Mouse (Mus musculus) neural tube, embryonic 13.5 days (tissue): Measurements from ENCODE around the gene Ccdc170. TPM values are rescaled to one million over a fixed set of nuclear protein-coding genes. Genes with fewer than 3 reads are reported as not detected.
"Not testable (repeated sequence)": the region's sequence is repeated elsewhere in the genome, so short reads cannot be mapped to it uniquely, and the experiment has no call there.

Experiments
- ATAC-seq: fragments of 200-750 bp; cut with Nextera tagmentation; 2 replicates; pipeline ENCODE4 v1.8.0; 2017; ENCODE audit warnings: low read depth, mild to moderate bottlenecking, moderate TSS enrichment, moderate library complexity
- H3K27ac ChIP-seq: fragments of 300-500 bp; sonication (generic); replicated peaks from 2 replicates; pipeline ENCODE4 v1.5.1; 2015; ENCODE audit warnings: moderate library complexity, mild to moderate bottlenecking, inconsistent platforms
- H3K27me3 ChIP-seq: fragments of 300-500 bp; sonication (generic); 2 replicates; pipeline ENCODE4 v1.6.1; 2015; ENCODE audit warnings: mild to moderate bottlenecking, inconsistent platforms
- H3K36me3 ChIP-seq: fragments of 300-500 bp; sonication (generic); 2 replicates; pipeline ENCODE4 v1.6.1; 2015; ENCODE audit warnings: mild to moderate bottlenecking, inconsistent platforms
- H3K4me1 ChIP-seq: fragments of 300-500 bp; sonication (generic); replicated peaks from 2 replicates; pipeline ENCODE4 v1.6.1; 2015; ENCODE audit warnings: inconsistent platforms
- H3K4me2 ChIP-seq: fragments of 300-500 bp; sonication (generic); 2 replicates; pipeline ENCODE4 v1.6.1; 2015; ENCODE audit warnings: inconsistent platforms, mild to moderate bottlenecking, moderate library complexity
- H3K4me3 ChIP-seq: fragments of 300-500 bp; sonication (generic); 2 replicates; pipeline ENCODE4 v1.5.1; 2015; ENCODE audit warnings: mild to moderate bottlenecking, inconsistent platforms
- H3K9ac ChIP-seq: fragments of 300-500 bp; sonication (generic); 2 replicates; pipeline ENCODE4 v1.6.1; 2015; ENCODE audit warnings: moderate library complexity, mild to moderate bottlenecking, inconsistent platforms
- H3K9me3 ChIP-seq: fragments of 300-500 bp; sonication (generic); 2 replicates; pipeline ENCODE4 v1.6.1; 2016; ENCODE audit warnings: inconsistent platforms
- WGBS: fragments of 180-500 bp; shearing (Covaris S2); methylation state at CpG from one replicate; pipeline ENCODE4 v1.1.7; 2015; 5-methylcytosine and 5-hydroxymethylcytosine counted together
- polyA plus RNA-seq: library from polyadenylated mRNA; unstranded; fragments of >200 nt; fragmentation: Nextera tagmentation; extraction: Ambion mirVana; gene quantifications from 2 replicates; pipeline ENCODE4 v1.2.1, GENCODE M21; 2015

The Ccdc170 gene
- 0.08 TPM in 1 of 2 replicates, not detected in the other for polyA plus RNA-seq

DNA sequence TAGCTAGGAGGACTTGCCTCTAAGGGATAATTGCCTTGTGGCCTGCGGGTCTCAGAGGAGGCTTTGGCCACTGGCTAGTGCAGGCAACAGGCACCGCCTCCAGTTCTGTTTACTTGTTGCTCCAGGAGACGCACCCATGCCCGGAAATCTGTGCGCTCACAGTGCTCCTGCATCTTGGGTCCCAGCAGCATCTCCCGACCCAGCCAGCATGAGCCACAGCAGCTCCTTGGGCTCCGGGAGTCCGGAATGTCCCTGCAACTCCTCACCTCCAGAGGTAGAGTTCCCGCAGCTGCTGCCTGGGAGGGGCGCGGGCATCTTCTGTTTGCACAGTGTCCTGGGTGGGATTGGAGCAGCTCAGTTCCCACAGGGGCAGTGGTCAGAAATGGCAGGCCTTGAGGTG is at the start of gene Ccdc170:
Gene Ccdc170 (plus strand): TSS at position 148 of the 400 bp plus-strand sequence.
- 50% methylated on average over 11 of the region's 11 CpGs for WGBS
- no peak within 1 kb of the TSS for H3K4me2 ChIP-seq
- H3K4me1 ChIP-seq = no peaks in the 10 kb centered on the region
- H3K36me3 ChIP-seq = no peaks in the 10 kb centered on the region
- H3K27ac ChIP-seq = no peak within 1 kb of the TSS
- H3K4me3 ChIP-seq = no peak within 1 kb of the TSS
- no peaks in the 10 kb centered on the region for H3K27me3 ChIP-seq
- H3K9ac ChIP-seq = no peak within 1 kb of the TSS
- no peak for ATAC-seq
- no peaks in the 10 kb centered on the region for H3K9me3 ChIP-seq

- no peaks in the 10 kb centered on the region for H3K27me3 ChIP-seq
- H3K4me1 ChIP-seq = peaks cover 26% of the 10 kb centered on the region
- WGBS = 13% methylated on average over 19 of the region's 19 CpGs
- peak overlapping the region; percentile 77 for H3K9ac ChIP-seq
- peak; percentile 0 for ATAC-seq
- peak overlapping the region; percentile 87 for H3K27ac ChIP-seq
- H3K4me2 ChIP-seq = peak overlapping the region; percentile 63
- H3K36me3 ChIP-seq = peaks cover 13% of the 10 kb centered on the region; the same call in 1 of the 2 replicates
- peak overlapping the region; percentile 65 for H3K4me3 ChIP-seq
- no peaks in the 10 kb centered on the region for H3K9me3 ChIP-seq
Observed at GRCm38 (mm10) chr10:4432996-4433755, 49.1 kb upstream of the Ccdc170 start.

- not testable (repeated sequence) for H3K9me3 ChIP-seq, ATAC-seq, H3K4me3 ChIP-seq, H3K27ac ChIP-seq, H3K9ac ChIP-seq, H3K4me2 ChIP-seq, H3K27me3 ChIP-seq
- H3K36me3 ChIP-seq = peaks cover 13% of the 10 kb centered on the region; the same call in 1 of the 2 replicates
- peaks cover 26% of the 10 kb centered on the region for H3K4me1 ChIP-seq
- WGBS = 88% methylated on average over 2 of the region's 2 CpGs
Observed at GRCm38 (mm10) chr10:4433871-4434270, 48.4 kb upstream of the Ccdc170 start.

DNA sequence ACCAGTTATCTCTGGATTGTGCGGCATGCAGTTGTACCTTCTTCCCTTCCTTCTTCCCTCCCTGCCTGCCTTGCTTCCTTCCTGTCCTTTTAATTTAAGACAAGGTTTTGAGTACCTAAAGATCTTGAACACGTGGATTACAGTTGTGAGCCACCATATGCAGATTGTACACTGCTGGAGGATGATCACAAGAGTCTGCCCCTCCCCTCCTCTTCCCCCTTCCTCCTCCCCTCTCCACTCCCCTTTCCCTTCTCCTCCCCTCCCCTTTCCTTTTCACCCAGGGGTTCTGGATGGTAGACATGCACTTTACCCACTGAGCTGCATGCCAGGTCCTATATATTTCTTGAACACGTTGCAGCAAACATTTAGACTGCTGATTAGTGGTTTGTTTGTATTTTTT is 46.9 kb upstream of the Ccdc170 start:
- Histone ChIP-seq H3K4me2 (no peak overlapping the region), H3K36me3 (peaks cover 26% of the 10 kb centered on the region), H3K27ac (no peak overlapping the region), H3K4me3 (no peak overlapping the region), H3K9ac (no peak overlapping the region), H3K9me3 (no peaks in the 10 kb centered on the region), H3K4me1 (peaks cover 23% of the 10 kb centered on the region), H3K27me3 (no peaks in the 10 kb centered on the region)
- 92% methylated on average over 3 of the region's 3 CpGs for WGBS
- no peak for ATAC-seq

GRCm38 (mm10) chr10:4456409-4456808 is 25.9 kb upstream of the Ccdc170 start:
- no peaks in the 10 kb centered on the region for H3K9me3 ChIP-seq
- H3K4me1 ChIP-seq = no peaks in the 10 kb centered on the region
- no peak overlapping the region for H3K9ac ChIP-seq
- no peak for ATAC-seq
- WGBS = 84% methylated on average over 4 of the region's 4 CpGs
- no peak overlapping the region for H3K27ac ChIP-seq
- no peak overlapping the region for H3K4me2 ChIP-seq
- no peaks in the 10 kb centered on the region for H3K27me3 ChIP-seq
- H3K4me3 ChIP-seq = no peak overlapping the region
- peaks cover 31% of the 10 kb centered on the region for H3K36me3 ChIP-seq

- H3K4me1 ChIP-seq = no peaks in the 10 kb centered on the region
- H3K9me3 ChIP-seq = no peaks in the 10 kb centered on the region
- no peak for ATAC-seq
- no peak overlapping the region for H3K4me2 ChIP-seq
- H3K27me3 ChIP-seq = no peaks in the 10 kb centered on the region
- H3K36me3 ChIP-seq = peaks cover 6% of the 10 kb centered on the region
- no peak overlapping the region for H3K9ac ChIP-seq
- H3K27ac ChIP-seq = no peak overlapping the region
- WGBS = 94% methylated on average over 2 of the region's 2 CpGs
- H3K4me3 ChIP-seq = no peak overlapping the region
Observed at GRCm38 (mm10) chr10:4460201-4460600, 22.1 kb upstream of the Ccdc170 start.

- Histone ChIP-seq H3K9ac (no peak overlapping the region), H3K36me3 (no peaks in the 10 kb centered on the region), H3K4me3 (no peak overlapping the region), H3K4me1 (no peaks in the 10 kb centered on the region), H3K9me3 (no peaks in the 10 kb centered on the region), H3K27ac (no peak overlapping the region), H3K4me2 (no peak overlapping the region), H3K27me3 (no peaks in the 10 kb centered on the region)
- no peak for ATAC-seq
- 87% methylated on average over 7 of the region's 7 CpGs for WGBS
Observed at GRCm38 (mm10) chr10:4465799-4466198, 16.5 kb upstream of the Ccdc170 start.

- 74% methylated on average over 3 of the region's 3 CpGs for WGBS
Observed at GRCm38 (mm10) chr10:4469406-4469805, 12.9 kb upstream of the Ccdc170 start.

GRCm38 (mm10) chr10:4473591-4473993 is 8.7 kb upstream of the Ccdc170 start:
- ATAC-seq = no peak

More at GRCm38 (mm10) chr10:4469406-4469805, 12.9 kb upstream of the Ccdc170 start:
- Histone ChIP-seq H3K4me2 (no peak overlapping the region), H3K27me3 (no peaks in the 10 kb centered on the region), H3K27ac (no peak overlapping the region), H3K4me1 (no peaks in the 10 kb centered on the region), H3K36me3 (no peaks in the 10 kb centered on the region), H3K9me3 (no peaks in the 10 kb centered on the region), H3K9ac (no peak overlapping the region), H3K4me3 (no peak overlapping the region)
- ATAC-seq = no peak

GRCm38 (mm10) chr10:4475431-4475830 is 6.9 kb upstream of the Ccdc170 start:
- Histone ChIP-seq H3K4me3 (no peak overlapping the region), H3K9ac (no peak overlapping the region), H3K27ac (no peak overlapping the region), H3K4me2 (no peak overlapping the region), H3K4me1 (no peaks in the 10 kb centered on the region), H3K9me3 (no peaks in the 10 kb centered on the region), H3K27me3 (no peaks in the 10 kb centered on the region), H3K36me3 (no peaks in the 10 kb centered on the region)
- no peak for ATAC-seq
- WGBS = 89% methylated on average over 3 of the region's 3 CpGs

More at GRCm38 (mm10) chr10:4473591-4473993, 8.7 kb upstream of the Ccdc170 start:
- Histone ChIP-seq H3K4me1 (no peaks in the 10 kb centered on the region), H3K4me2 (no peak overlapping the region), H3K9ac (no peak overlapping the region), H3K36me3 (no peaks in the 10 kb centered on the region), H3K27ac (no peak overlapping the region), H3K27me3 (no peaks in the 10 kb centered on the region), H3K9me3 (no peaks in the 10 kb centered on the region), H3K4me3 (no peak overlapping the region)
- 89% methylated on average over 11 of the region's 11 CpGs for WGBS

- no peak for ATAC-seq
- Histone ChIP-seq H3K9ac (no peak overlapping the region), H3K27me3 (no peaks in the 10 kb centered on the region), H3K9me3 (no peaks in the 10 kb centered on the region), H3K27ac (no peak overlapping the region), H3K4me3 (no peak overlapping the region), H3K36me3 (no peaks in the 10 kb centered on the region), H3K4me1 (no peaks in the 10 kb centered on the region), H3K4me2 (no peak overlapping the region)
- WGBS = 94% methylated on average over 5 of the region's 5 CpGs
Observed at GRCm38 (mm10) chr10:4476604-4477003, 5.7 kb upstream of the Ccdc170 start.

GRCm38 (mm10) chr10:4480929-4481328 is 1.4 kb upstream of the Ccdc170 start:
- H3K27me3 ChIP-seq = no peaks in the 10 kb centered on the region
- no peak overlapping the region for H3K9ac ChIP-seq
- H3K9me3 ChIP-seq = no peaks in the 10 kb centered on the region
- no peaks in the 10 kb centered on the region for H3K36me3 ChIP-seq
- H3K4me1 ChIP-seq = no peaks in the 10 kb centered on the region
- no peak overlapping the region for H3K4me2 ChIP-seq
- no peak overlapping the region for H3K27ac ChIP-seq
- WGBS = 65% methylated on average over 3 of the region's 3 CpGs
- no peak for ATAC-seq
- no peak overlapping the region for H3K4me3 ChIP-seq

DNA sequence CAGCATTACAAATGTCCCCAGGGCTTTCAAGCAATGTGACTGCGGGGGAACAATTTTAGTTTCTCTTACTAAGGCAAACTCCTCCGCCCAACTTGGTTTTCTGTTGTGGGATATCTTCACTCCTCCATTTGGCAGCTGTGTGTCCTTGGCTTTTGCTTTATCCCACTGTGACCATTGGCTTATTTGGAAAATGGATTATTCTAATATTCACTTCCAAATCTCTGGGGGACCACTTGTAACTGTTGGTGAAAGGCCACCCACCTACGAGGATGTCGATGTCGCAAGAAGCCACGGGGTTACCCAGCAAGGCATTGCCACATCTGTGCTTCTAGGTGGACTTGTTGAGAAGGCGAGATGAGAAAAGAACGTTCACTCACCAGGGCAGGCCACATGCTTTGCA is 607 bp upstream of the Ccdc170 start:
- WGBS = 82% methylated on average over 8 of the region's 8 CpGs
- no peak for ATAC-seq
- Histone ChIP-seq H3K9me3 (no peaks in the 10 kb centered on the region), H3K27ac (no peak overlapping the region), H3K27me3 (no peaks in the 10 kb centered on the region), H3K4me1 (no peaks in the 10 kb centered on the region), H3K4me3 (no peak overlapping the region), H3K4me2 (no peak overlapping the region), H3K9ac (no peak overlapping the region), H3K36me3 (no peaks in the 10 kb centered on the region)
